Mouse (Mus musculus): ENCODE data around the gene Cltc.

- TF ChIP-seq CTCF (IDR thresholded peaks at IDR 0.05; ENCODE audit: control insufficient read depth, insufficient read depth, insufficient replicate concordance, low read depth, low read length) (no peak), POLR2A (IDR thresholded peaks at IDR 0.05; ENCODE audit: control insufficient read depth, low read depth, low read length) (no peak; the same call in 1 of the 2 replicates)
These were observed 254 bp downstream of the Cltc start for GRCm38 (mm10) chr11:86757142-86757479.

Data from testis, adult 2 months (tissue).